Mouse (Mus musculus) embryonic facial prominence, embryonic 13.5 days (tissue): ENCODE measurements at regions not wholly inside any gene's neighbourhood (a gene's known extent, or its start where the extent isn't known, plus 50 kb on each side); places are given as distances from the start of the nearest gene placed in this dataset.

Experiments used
- ATAC-seq: fragments of 200-750 bp; cut with Nextera tagmentation; 2 replicates; pipeline ENCODE4 v1.8.0; 2017; ENCODE audit warnings: low read depth; ENCODE audit not compliant: insufficient number of reproducible peaks, insufficient read depth, low FRiP score, low TSS enrichment
- H3K27ac ChIP-seq: fragments of 300-500 bp; sonication (generic); 2 replicates; pipeline ENCODE4 v1.5.1; 2015; ENCODE audit warnings: moderate library complexity, mild to moderate bottlenecking, inconsistent platforms
- H3K27me3 ChIP-seq: fragments of 300-500 bp; sonication (generic); 2 replicates; pipeline ENCODE4 v1.6.1; 2015; ENCODE audit warnings: mild to moderate bottlenecking, inconsistent platforms
- H3K36me3 ChIP-seq: fragments of 300-500 bp; sonication (generic); 2 replicates; pipeline ENCODE4 v1.6.1; 2015; ENCODE audit warnings: mild to moderate bottlenecking, inconsistent platforms
- H3K4me1 ChIP-seq: fragments of 300-500 bp; sonication (generic); 2 replicates; pipeline ENCODE4 v1.6.1; 2015; ENCODE audit warnings: inconsistent platforms
- H3K4me2 ChIP-seq: fragments of 300-500 bp; sonication (generic); 2 replicates; pipeline ENCODE4 v1.6.1; 2015; ENCODE audit warnings: moderate library complexity, mild to moderate bottlenecking, inconsistent platforms
- H3K4me3 ChIP-seq: fragments of 300-500 bp; sonication (generic); 2 replicates; pipeline ENCODE4 v1.5.1; 2015; ENCODE audit warnings: mild to moderate bottlenecking, inconsistent platforms
- H3K9ac ChIP-seq: fragments of 300-500 bp; sonication (generic); 2 replicates; pipeline ENCODE4 v1.6.1; 2015; ENCODE audit warnings: mild to moderate bottlenecking, inconsistent platforms
- H3K9me3 ChIP-seq: fragments of 300-500 bp; sonication (generic); 2 replicates; pipeline ENCODE4 v1.6.1; 2016; ENCODE audit warnings: inconsistent platforms
- WGBS: fragments of 180-500 bp; shearing (Covaris S2); methylation state at CpG from one replicate; pipeline ENCODE4 v1.1.7; 2015; ENCODE audit warnings: mixed read lengths; 5-methylcytosine and 5-hydroxymethylcytosine counted together

DNA sequence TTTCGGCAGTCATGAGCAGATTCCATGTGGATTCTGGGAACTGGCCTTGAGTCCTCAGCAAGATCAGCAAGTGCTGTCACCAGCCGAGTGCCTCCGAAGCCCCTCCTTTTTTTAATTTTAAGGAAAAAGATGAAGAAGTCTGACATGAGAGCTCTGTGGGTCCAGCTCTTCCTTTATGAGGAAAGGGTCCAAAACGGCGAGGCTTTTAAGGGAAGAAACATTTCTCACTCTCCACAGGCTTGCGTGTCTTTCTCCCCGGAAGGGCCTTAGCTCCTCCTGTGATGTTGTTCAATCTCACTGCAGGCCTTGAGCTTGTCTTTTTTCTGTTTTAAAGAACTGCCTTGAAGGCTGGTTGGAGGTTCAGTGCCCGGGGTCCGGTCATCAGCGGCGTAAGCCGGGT lies 283.5 kb upstream of the Klf3 start:
- Histone ChIP-seq H3K4me2 (no peak overlapping the region), H3K9ac (no peak overlapping the region), H3K9me3 (no peaks in the 10 kb centered on the region), H3K27ac (no peak overlapping the region), H3K36me3 (no peaks in the 10 kb centered on the region), H3K4me1 (peaks cover 9% of the 10 kb centered on the region), H3K4me3 (no peak overlapping the region), H3K27me3 (no peaks in the 10 kb centered on the region)
- no peak for ATAC-seq
- WGBS = 85% methylated on average over 12 of the region's 12 CpGs

DNA sequence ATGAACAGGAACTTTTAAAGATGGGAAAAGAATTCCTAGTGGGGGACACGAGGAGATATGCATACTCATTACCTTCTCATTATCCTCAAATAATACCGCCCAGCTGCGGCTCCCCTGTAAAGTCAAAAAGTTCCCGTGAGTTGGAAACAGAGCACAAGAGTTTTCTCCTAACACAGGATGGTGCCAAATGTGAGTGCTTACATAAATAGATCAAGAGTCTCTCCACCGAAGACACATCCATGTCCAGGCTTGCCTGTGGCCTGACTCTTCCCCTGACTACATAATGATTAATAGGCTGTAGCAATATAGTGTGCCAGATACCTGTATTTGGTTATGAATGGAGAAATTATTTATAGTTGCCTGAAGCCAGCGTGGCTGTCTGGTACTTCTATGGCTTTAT lies 281.8 kb upstream of the Klf3 start:
- Histone ChIP-seq H3K4me2 (no peak overlapping the region), H3K36me3 (no peaks in the 10 kb centered on the region), H3K4me3 (no peak overlapping the region), H3K9me3 (no peaks in the 10 kb centered on the region), H3K27me3 (no peaks in the 10 kb centered on the region), H3K4me1 (peaks cover 9% of the 10 kb centered on the region), H3K27ac (no peak overlapping the region), H3K9ac (no peak overlapping the region)
- WGBS = 59% methylated on average over 6 of the region's 6 CpGs
- no peak for ATAC-seq

DNA sequence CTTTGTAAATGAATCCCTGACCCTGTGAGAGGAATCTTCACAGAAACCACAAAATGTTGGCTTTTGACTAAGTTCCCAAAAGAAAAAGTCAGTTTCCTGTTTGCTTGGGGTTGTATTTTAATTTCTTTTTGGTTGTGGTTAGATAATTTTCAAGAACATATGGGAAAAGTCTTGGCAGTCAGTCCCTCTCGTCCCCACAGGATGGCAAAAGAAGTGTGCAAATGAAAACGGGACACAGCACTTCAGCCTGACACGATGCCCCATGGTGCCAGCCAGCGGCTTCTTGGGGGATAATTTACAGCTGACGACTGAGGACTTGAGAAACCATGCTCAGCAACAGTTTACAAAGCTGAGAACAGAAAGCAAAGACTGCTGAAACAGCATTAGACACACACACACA lies 281.2 kb upstream of the Klf3 start:
- no peaks in the 10 kb centered on the region for H3K36me3 ChIP-seq
- ATAC-seq = no peak

DNA sequence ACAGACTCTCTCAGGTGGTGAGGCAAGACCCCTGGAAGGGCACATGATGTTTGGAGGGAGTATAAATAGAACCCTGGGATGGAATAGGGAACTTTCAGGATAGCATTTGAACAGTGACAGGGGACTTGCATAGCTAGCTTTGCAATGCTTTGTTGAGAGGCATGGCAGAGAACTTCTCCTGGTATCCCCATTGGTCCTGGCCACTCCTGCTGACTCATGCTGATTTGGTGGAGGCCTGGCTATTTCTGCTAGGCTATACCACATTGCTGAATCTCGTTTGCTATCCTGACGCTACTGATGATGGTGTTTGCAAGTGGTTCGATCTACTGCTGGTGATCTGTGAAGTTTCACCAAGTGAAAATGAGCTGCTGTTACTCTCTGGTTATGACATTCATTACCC lies 276.7 kb upstream of the Klf3 start:
- WGBS = 84% methylated on average over 3 of the region's 3 CpGs
- no peak overlapping the region for H3K27ac ChIP-seq
- H3K9ac ChIP-seq = no peak overlapping the region
- no peaks in the 10 kb centered on the region for H3K27me3 ChIP-seq
- no peaks in the 10 kb centered on the region for H3K9me3 ChIP-seq
- ATAC-seq = no peak
- H3K4me3 ChIP-seq = no peak overlapping the region
- no peaks in the 10 kb centered on the region for H3K36me3 ChIP-seq
- no peak overlapping the region for H3K4me2 ChIP-seq
- peaks cover 2% of the 10 kb centered on the region; the same call in 1 of the 2 replicates for H3K4me1 ChIP-seq

More for the DNA sequence above, 281.2 kb upstream of the Klf3 start:
- Histone ChIP-seq H3K27ac (no peak overlapping the region), H3K9me3 (no peaks in the 10 kb centered on the region), H3K27me3 (no peaks in the 10 kb centered on the region), H3K4me2 (no peak overlapping the region), H3K4me3 (no peak overlapping the region), H3K9ac (no peak overlapping the region), H3K4me1 (peaks cover 9% of the 10 kb centered on the region)
- 25% methylated on average over 5 of the region's 5 CpGs for WGBS

GRCm38 (mm10) chr5:64527962-64528361 lies 275.2 kb upstream of the Klf3 start:
- no peak for ATAC-seq
- H3K27me3 ChIP-seq = no peaks in the 10 kb centered on the region
- no peak overlapping the region for H3K9ac ChIP-seq
- H3K36me3 ChIP-seq = no peaks in the 10 kb centered on the region
- no peaks in the 10 kb centered on the region for H3K9me3 ChIP-seq
- H3K27ac ChIP-seq = no peak overlapping the region
- no peaks in the 10 kb centered on the region for H3K4me1 ChIP-seq
- no peak overlapping the region for H3K4me2 ChIP-seq
- 68% methylated on average over 3 of the region's 3 CpGs for WGBS
- H3K4me3 ChIP-seq = no peak overlapping the region

DNA sequence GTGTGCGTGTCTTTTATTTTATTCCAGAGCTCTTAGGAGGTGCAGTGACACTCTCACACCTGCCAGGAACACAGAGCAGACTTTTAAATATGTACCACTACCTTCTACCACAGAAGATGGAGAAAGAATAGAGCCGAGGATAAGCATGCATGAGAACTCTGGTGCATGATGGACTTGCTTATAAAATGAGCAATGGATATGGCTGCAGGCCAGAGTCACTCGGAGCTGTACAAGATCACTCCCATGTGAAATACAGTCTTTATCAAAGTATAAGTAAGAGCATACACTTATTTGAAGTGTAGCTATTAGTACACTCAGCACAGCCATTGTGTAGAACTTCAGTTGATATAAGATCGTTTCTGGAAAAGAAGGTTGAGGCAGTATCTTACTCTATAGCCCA lies 268.8 kb upstream of the Klf3 start:
- no peak for ATAC-seq
- Histone ChIP-seq H3K9me3 (no peaks in the 10 kb centered on the region), H3K36me3 (no peaks in the 10 kb centered on the region), H3K4me2 (no peak overlapping the region), H3K27ac (no peak overlapping the region), H3K27me3 (no peaks in the 10 kb centered on the region), H3K9ac (no peak overlapping the region), H3K4me3 (no peak overlapping the region), H3K4me1 (peaks cover 10% of the 10 kb centered on the region)
- 87% methylated on average over 4 of the region's 4 CpGs for WGBS

- no peak for ATAC-seq
- WGBS = 90% methylated on average over 6 of the region's 6 CpGs
- peaks cover 10% of the 10 kb centered on the region for H3K4me1 ChIP-seq
Measured at GRCm38 (mm10) chr5:64534947-64535346, 268.2 kb upstream of the Klf3 start.

GRCm38 (mm10) chr5:64535546-64535945 lies 267.6 kb upstream of the Klf3 start:
- no peak for ATAC-seq
- H3K27me3 ChIP-seq = no peaks in the 10 kb centered on the region

More at GRCm38 (mm10) chr5:64534947-64535346, 268.2 kb upstream of the Klf3 start:
- H3K9ac ChIP-seq = no peak overlapping the region
- H3K36me3 ChIP-seq = no peaks in the 10 kb centered on the region
- H3K27ac ChIP-seq = no peak overlapping the region
- no peak overlapping the region for H3K4me3 ChIP-seq
- no peaks in the 10 kb centered on the region for H3K9me3 ChIP-seq
- no peaks in the 10 kb centered on the region for H3K27me3 ChIP-seq
- no peak overlapping the region for H3K4me2 ChIP-seq

DNA sequence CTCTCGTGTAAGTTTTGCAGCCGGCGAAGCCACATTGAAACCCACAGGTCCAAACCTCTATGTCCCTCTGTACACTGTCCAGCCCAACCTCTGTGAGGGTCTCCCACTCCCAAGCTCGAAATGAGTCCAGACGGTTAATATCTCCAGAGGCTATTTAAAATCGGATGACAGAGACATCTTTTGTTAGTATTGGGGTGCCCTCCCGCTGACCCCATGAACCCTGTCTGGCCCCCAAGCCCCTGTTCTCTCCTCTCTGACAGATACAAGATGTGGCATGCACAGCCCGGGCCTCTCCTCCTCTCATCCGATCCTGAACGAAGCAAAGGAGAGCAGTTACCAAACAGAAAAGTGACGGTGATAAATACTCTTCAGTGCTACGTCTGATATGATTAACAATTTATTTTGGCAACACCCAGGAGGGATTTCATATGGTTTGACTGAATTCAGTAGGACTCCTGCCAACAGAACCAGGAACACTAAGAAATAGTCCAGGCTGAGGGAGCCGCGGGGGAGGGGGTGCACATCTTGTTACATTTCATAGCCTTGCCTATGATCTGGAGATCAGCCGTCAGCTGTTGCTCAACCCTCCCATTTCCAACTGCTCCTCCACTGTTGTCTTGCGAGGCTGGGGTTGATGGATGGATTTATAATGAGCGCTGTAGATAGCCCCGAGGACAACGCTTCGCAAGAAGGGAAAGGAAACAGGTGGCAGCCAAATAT lies 266.6 kb upstream of the Klf3 start:
- peaks cover 10% of the 10 kb centered on the region for H3K4me1 ChIP-seq
- peak; percentile 43; the same call in 1 of the 2 replicates for ATAC-seq
- H3K9me3 ChIP-seq = no peaks in the 10 kb centered on the region
- H3K27me3 ChIP-seq = no peaks in the 10 kb centered on the region
- H3K27ac ChIP-seq = no peak overlapping the region
- H3K4me3 ChIP-seq = no peak overlapping the region
- no peaks in the 10 kb centered on the region for H3K36me3 ChIP-seq
- H3K9ac ChIP-seq = no peak overlapping the region
- 40% methylated on average over 20 of the region's 20 CpGs for WGBS
- no peak overlapping the region for H3K4me2 ChIP-seq

More at GRCm38 (mm10) chr5:64535546-64535945, 267.6 kb upstream of the Klf3 start:
- Histone ChIP-seq H3K4me1 (peaks cover 10% of the 10 kb centered on the region), H3K4me3 (no peak overlapping the region), H3K4me2 (no peak overlapping the region), H3K36me3 (no peaks in the 10 kb centered on the region), H3K9ac (no peak overlapping the region), H3K9me3 (no peaks in the 10 kb centered on the region), H3K27ac (no peak overlapping the region)
- WGBS = 88% methylated on average over 4 of the region's 4 CpGs

DNA sequence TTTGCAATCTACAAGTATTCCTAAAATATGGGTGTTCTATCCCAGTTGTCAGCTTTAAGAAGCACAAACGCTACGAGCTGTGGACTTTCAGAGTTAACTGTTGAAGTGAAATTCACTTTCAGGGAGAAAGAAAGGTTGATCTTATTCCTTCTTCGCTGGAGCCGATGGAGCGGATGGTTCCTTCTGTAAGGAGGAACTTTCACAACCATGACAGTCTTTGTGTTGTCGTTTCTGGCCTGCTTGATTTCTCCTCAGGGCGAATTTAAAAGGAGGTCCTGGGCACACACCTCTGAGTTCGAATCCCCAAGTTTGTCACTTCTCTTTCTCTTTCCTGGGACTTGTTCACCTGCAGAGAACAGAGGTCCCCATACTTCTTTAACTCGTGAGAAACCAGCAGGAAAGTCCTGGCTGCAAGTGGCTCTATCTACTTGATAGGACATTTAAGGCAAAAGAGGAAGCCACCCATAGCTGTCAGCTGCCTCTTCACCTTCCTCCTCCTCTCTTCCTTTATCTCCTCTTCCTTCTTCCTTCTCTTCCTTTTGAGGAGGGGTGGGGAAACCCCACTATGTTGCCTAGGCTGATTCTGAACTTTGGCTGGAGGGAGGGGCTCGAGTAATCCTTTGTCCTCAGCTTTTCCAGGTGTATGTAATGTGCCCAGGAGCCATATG lies 265.9 kb upstream of the Klf3 start:
- Histone ChIP-seq H3K4me2 (no peak overlapping the region), H3K27me3 (no peaks in the 10 kb centered on the region), H3K36me3 (no peaks in the 10 kb centered on the region), H3K27ac (no peak overlapping the region), H3K9ac (no peak overlapping the region), H3K4me3 (no peak overlapping the region), H3K4me1 (peaks cover 10% of the 10 kb centered on the region), H3K9me3 (no peaks in the 10 kb centered on the region)
- WGBS = 78% methylated on average over 10 of the region's 10 CpGs
- ATAC-seq = no peak

DNA sequence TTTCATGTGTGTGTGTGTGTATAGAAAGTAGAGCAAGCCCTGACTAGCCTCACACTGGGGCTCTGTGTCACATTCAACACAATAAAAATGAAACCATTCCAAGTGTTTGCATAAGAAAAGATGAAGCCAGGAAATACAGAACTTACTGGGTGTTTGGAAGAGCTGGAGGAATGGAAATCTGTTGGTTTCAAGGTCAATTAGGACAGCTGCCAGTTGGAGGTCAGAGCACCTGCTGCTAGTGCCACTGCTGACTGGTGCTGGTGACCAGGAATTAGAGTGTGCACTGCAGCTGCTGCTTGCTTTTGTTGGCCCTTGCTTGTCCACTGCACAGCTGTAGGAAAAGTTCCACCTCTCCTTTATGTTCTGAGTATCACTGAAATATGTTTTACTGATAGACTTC lies 261.4 kb upstream of the Klf3 start:
- no peak overlapping the region for H3K4me3 ChIP-seq
- no peak for ATAC-seq

DNA sequence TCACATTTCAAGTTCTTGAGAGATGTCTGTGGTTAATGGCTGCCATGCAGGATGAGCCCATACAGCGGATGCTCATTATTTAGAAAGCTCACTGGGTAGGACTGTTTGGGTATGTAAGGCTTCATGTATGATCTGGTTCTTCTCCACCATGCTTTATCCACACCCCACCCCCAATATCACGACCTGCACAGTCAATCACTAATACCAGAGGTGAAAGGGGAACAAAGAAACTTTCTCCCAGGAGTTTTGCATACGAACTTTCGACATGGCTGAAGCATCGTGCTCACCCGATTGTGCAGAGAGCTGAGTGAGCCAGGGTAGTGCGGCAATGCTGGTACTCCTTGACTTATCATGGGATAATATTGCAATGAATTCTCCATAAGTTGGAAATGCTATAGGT lies 247.3 kb upstream of the Klf3 start:
- 88% methylated on average over 7 of the region's 7 CpGs for WGBS

More for the DNA sequence above, 261.4 kb upstream of the Klf3 start:
- Histone ChIP-seq H3K4me1 (peaks cover 3% of the 10 kb centered on the region), H3K4me2 (no peak overlapping the region), H3K27me3 (no peaks in the 10 kb centered on the region), H3K9ac (no peak overlapping the region), H3K36me3 (no peaks in the 10 kb centered on the region), H3K27ac (no peak overlapping the region), H3K9me3 (no peaks in the 10 kb centered on the region)

More for the DNA sequence above, 247.3 kb upstream of the Klf3 start:
- H3K4me3 ChIP-seq = no peak overlapping the region
- no peaks in the 10 kb centered on the region for H3K27me3 ChIP-seq
- H3K4me2 ChIP-seq = no peak overlapping the region
- no peak overlapping the region for H3K27ac ChIP-seq
- no peak for ATAC-seq
- no peaks in the 10 kb centered on the region for H3K9me3 ChIP-seq
- H3K4me1 ChIP-seq = no peaks in the 10 kb centered on the region
- no peaks in the 10 kb centered on the region for H3K36me3 ChIP-seq
- H3K9ac ChIP-seq = no peak overlapping the region
